Mouse (Mus musculus) c-Kit-positive CD71-positive TER-119-positive erythroid progenitor cells, embryonic 14.5 days (primary cell): ENCODE results near the gene Gm31371.
"Not testable (repeated sequence)": the region's sequence is repeated elsewhere in the genome, so short reads cannot be mapped to it uniquely, and the experiment has no call there.

ENCODE experiments used
- DNase-seq: peaks from one replicate; pipeline ENCODE4 v3.0.0-alpha.2; 2013; ENCODE audit warnings: low spot score

Gm31371 gene

GRCm38 (mm10) chr8:19903092-19903491, at the start of gene Gm31371:
Gene Gm31371 (plus strand): TSS chr8:19903392.
- not testable (repeated sequence) for DNase-seq

- not testable (repeated sequence) for DNase-seq
Measured at GRCm38 (mm10) chr8:19906425-19907055, 3.3 kb downstream of the Gm31371 start.

- not testable (repeated sequence) for DNase-seq
Measured at GRCm38 (mm10) chr8:19908841-19909321, 5.7 kb downstream of the Gm31371 start.

GRCm38 (mm10) chr8:19919086-19919485, 15.9 kb downstream of the Gm31371 start:
- not testable (repeated sequence) for DNase-seq

GRCm38 (mm10) chr8:19934274-19934673, 31.1 kb downstream of the Gm31371 start:
- not testable (repeated sequence) for DNase-seq

- DNase-seq = not testable (repeated sequence)
Measured at GRCm38 (mm10) chr8:19935541-19936030, 32.4 kb downstream of the Gm31371 start.

GRCm38 (mm10) chr8:19960935-19961334, 57.7 kb downstream of the Gm31371 start:
- no peak for DNase-seq

- not testable (repeated sequence) for DNase-seq
Measured at GRCm38 (mm10) chr8:19963766-19964165, 60.6 kb downstream of the Gm31371 start.

- not testable (repeated sequence) for DNase-seq
Measured at GRCm38 (mm10) chr8:19968151-19968550, 65.0 kb downstream of the Gm31371 start.

- DNase-seq = not testable (repeated sequence)
Measured at GRCm38 (mm10) chr8:19975237-19975636, 72.0 kb downstream of the Gm31371 start.
